Mouse (Mus musculus) limb, embryonic 10.5 days (tissue): Measurements from ENCODE around the gene Apoh. TPM values are rescaled to one million over a fixed set of nuclear protein-coding genes. Genes with fewer than 3 reads are reported as not detected.
A peak's percentile ranks its signal among the peaks of the same experiment; 100 is the strongest.

Experiments
- DNase-seq: peaks from one replicate; pipeline ENCODE4 v3.0.0-alpha.2; 2017; ENCODE audit warnings: low spot score
- H3K27ac ChIP-seq: fragments of 300-500 bp; sonication (generic); 2 replicates; pipeline ENCODE4 v1.5.1; 2016; ENCODE audit warnings: mild to moderate bottlenecking
- H3K27me3 ChIP-seq: fragments of 300-500 bp; sonication (generic); 2 replicates; pipeline ENCODE4 v1.6.1; 2016; ENCODE audit warnings: low read depth, mild to moderate bottlenecking; ENCODE audit not compliant: poor library complexity, severe bottlenecking
- H3K36me3 ChIP-seq: fragments of 300-500 bp; sonication (generic); 2 replicates; pipeline ENCODE4 v1.6.1; 2016; ENCODE audit warnings: mild to moderate bottlenecking, moderate library complexity
- H3K4me1 ChIP-seq: fragments of 300-500 bp; sonication (generic); 2 replicates; pipeline ENCODE4 v1.6.1; 2016
- H3K4me3 ChIP-seq: fragments of 300-500 bp; sonication (generic); 2 replicates; pipeline ENCODE4 v1.5.1; 2016; ENCODE audit warnings: mild to moderate bottlenecking, moderate library complexity
- H3K9me3 ChIP-seq: fragments of 300-500 bp; sonication (generic); replicated peaks from 2 replicates; pipeline ENCODE4 v1.6.1; 2016; ENCODE audit warnings: mild to moderate bottlenecking
- whole genome bisulfite sequencing: fragments of 180-500 bp; shearing (Covaris S2); methylation state at CpG from one replicate; pipeline ENCODE4 v1.1.7; 2016; 5-methylcytosine and 5-hydroxymethylcytosine counted together
- polyA plus RNA-seq: library from polyadenylated mRNA; unstranded; fragments of >200 nt; fragmentation: Nextera tagmentation; extraction: Ambion mirVana; gene quantifications from 2 replicates; pipeline ENCODE4 v1.2.1, GENCODE M21; 2016

Apoh gene
- polyA plus RNA-seq, 1 experiment from 2014 or later, result not detected

DNA sequence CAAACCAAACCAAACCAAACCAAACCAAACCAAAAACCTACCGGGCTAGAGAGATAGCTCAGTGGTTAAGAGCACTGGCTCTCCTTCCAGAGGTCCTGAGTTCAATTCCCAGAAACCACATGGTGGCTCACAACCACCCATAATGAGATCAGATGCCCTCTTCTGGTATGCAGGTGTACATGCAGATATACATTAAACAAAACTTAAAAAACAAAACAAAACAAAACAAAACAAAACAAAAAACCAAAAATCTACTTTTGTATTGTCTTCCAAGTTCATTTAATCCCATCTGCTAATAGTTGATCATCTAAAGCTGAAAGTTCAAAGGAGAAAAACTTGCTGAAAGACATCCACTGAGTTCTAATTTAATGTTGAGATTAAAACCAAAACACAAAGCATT is 73.2 kb downstream of the Apoh start:
- H3K36me3 ChIP-seq, result no peaks in the 10 kb centered on the region
- H3K27me3 ChIP-seq, result no peaks in the 10 kb centered on the region
- no peak overlapping the region for H3K27ac ChIP-seq
- no peak for DNase-seq
- no peak overlapping the region for H3K4me3 ChIP-seq
- peaks cover 12% of the 10 kb centered on the region for H3K4me1 ChIP-seq
- H3K9me3 ChIP-seq, result no peaks in the 10 kb centered on the region
- WGBS, result 89% methylated on average over 1 of the region's 1 CpGs

DNA sequence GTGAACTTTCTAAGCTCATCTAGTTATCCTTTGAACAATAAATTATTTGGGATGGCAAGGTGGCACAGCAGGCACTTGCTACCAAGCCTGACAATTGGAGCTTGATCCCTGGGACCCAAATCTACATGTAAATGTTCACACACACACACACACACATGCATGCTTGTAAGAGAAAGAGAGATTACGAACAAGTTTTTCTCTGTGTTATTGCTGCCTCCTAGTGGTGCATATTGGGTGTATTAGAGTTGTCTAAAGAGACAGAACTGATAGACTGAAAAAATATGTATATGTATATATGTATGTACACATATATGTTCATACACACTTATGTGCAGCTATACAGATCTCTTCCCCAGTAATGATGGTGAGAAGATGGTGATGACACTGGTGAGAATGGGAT is 75.4 kb downstream of the Apoh start:
- DNase-seq, result no peak
- 63% methylated on average over 1 of the region's 1 CpGs for WGBS

DNA sequence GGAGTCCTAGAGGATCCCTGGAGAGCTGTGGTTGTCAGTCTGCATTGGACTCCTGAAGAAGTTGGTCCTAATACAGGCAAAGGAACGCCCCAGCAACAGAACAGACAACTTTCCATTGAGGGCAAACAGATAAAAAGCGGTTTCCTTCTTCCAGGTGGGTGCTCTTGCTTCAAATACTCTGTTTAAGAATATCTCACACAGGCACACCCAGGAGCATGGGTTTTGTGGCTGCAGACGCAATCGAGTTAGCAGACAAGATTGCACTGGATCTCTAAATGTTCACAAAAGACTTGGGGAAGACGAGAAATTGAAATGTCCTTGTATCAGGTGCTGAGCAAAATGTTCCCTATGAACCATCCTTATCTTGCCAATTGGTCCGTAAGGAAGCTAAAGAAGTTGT is 76.1 kb downstream of the Apoh start:
- no peak overlapping the region for H3K4me3 ChIP-seq
- 91% methylated on average over 6 of the region's 6 CpGs for WGBS
- DNase-seq, result no peak
- no peaks in the 10 kb centered on the region for H3K36me3 ChIP-seq
- no peaks in the 10 kb centered on the region for H3K9me3 ChIP-seq
- peaks cover 10% of the 10 kb centered on the region; the same call in 1 of the 2 replicates for H3K27me3 ChIP-seq
- peaks cover 23% of the 10 kb centered on the region for H3K4me1 ChIP-seq
- H3K27ac ChIP-seq, result 0 out of 2 replicates have a peak overlapping the region, but pooled peaks have one; percentile 21

More for the DNA sequence above, 75.4 kb downstream of the Apoh start:
- H3K36me3 ChIP-seq, result no peaks in the 10 kb centered on the region
- peaks cover 9% of the 10 kb centered on the region; the same call in 1 of the 2 replicates for H3K27me3 ChIP-seq
- no peaks in the 10 kb centered on the region for H3K9me3 ChIP-seq
- no peak overlapping the region for H3K27ac ChIP-seq
- peaks cover 16% of the 10 kb centered on the region for H3K4me1 ChIP-seq
- H3K4me3 ChIP-seq, result no peak overlapping the region

DNA sequence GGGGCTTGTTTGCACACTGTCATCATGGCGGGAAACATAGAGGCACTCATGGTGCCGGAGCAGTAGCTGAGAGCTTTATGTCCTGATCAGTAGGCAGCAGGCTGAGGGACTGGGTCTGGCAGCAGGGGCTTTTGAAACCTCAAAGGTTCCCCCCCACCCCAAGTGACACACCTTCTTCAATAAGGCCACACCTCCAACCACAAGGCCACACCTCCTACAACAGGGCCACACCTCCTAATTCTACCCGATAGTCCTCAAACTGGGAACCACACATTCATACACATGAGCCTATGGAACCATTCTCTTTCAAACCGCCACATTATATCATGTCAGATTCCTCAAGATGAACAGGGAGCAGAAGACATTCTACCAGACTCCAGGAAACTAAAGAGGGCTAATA is 77.6 kb downstream of the Apoh start:
- 83% methylated on average over 4 of the region's 4 CpGs for WGBS
- H3K27me3 ChIP-seq, result peaks cover 10% of the 10 kb centered on the region; the same call in 1 of the 2 replicates
- H3K27ac ChIP-seq, result no peak overlapping the region
- H3K4me3 ChIP-seq, result no peak overlapping the region
- peaks cover 32% of the 10 kb centered on the region for H3K4me1 ChIP-seq
- DNase-seq, result no peak
- no peaks in the 10 kb centered on the region for H3K9me3 ChIP-seq
- H3K36me3 ChIP-seq, result no peaks in the 10 kb centered on the region

DNA sequence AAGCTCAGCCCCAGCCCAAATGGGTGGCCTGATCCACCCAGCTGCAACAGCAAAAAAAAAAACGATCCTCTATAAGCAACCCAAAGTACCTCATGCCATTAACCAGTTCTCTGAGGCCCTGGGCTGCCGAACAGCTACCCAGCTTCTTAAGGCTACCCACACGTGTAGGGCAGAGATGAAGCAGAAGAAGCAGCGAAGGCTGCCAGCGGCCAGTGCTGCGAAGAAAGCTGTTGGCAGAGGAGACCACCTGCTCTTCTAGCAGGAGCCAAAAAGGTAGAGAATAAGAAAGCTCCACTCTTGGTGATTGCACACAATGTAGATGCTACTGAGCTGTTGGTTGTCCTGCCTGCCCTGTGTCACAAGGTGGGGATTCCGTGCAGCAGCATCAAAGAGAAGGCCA is 80.1 kb downstream of the Apoh start:
- 60% methylated on average over 7 of the region's 7 CpGs for WGBS

DNA sequence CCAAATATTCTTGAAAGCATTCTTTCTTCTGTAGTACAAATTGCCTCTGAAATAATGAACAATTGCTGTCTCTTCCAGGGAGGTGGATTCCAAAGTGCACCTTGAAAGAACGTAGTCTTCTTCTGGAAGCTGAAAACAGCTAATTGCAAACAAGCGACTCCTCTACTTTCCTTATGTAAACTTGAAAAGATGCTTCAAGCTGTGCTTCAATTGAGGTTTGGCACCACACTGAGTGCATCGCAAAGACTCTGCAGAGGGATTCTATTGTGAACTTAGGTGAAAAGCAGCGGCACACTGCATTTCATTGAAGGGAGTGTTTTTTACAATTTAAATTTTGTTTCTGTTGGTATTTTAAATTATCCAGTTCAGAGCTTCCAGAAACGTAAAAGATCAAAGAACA is 81.0 kb downstream of the Apoh start:
- Histone ChIP-seq H3K36me3 (no peaks in the 10 kb centered on the region), H3K4me3 (peak overlapping the region; percentile 82), H3K4me1 (peaks cover 41% of the 10 kb centered on the region), H3K9me3 (no peaks in the 10 kb centered on the region), H3K27ac (peak overlapping the region; percentile 36; the same call in 1 of the 2 replicates), H3K27me3 (peaks cover 10% of the 10 kb centered on the region; the same call in 1 of the 2 replicates)
- no peak for DNase-seq
- 7% methylated on average over 5 of the region's 5 CpGs for WGBS

More for the DNA sequence above, 80.1 kb downstream of the Apoh start:
- peaks cover 10% of the 10 kb centered on the region; the same call in 1 of the 2 replicates for H3K27me3 ChIP-seq
- no peak overlapping the region for H3K27ac ChIP-seq
- DNase-seq, result no peak
- H3K4me3 ChIP-seq, result no peak overlapping the region
- H3K9me3 ChIP-seq, result no peaks in the 10 kb centered on the region
- no peaks in the 10 kb centered on the region for H3K36me3 ChIP-seq
- H3K4me1 ChIP-seq, result peaks cover 41% of the 10 kb centered on the region

DNA sequence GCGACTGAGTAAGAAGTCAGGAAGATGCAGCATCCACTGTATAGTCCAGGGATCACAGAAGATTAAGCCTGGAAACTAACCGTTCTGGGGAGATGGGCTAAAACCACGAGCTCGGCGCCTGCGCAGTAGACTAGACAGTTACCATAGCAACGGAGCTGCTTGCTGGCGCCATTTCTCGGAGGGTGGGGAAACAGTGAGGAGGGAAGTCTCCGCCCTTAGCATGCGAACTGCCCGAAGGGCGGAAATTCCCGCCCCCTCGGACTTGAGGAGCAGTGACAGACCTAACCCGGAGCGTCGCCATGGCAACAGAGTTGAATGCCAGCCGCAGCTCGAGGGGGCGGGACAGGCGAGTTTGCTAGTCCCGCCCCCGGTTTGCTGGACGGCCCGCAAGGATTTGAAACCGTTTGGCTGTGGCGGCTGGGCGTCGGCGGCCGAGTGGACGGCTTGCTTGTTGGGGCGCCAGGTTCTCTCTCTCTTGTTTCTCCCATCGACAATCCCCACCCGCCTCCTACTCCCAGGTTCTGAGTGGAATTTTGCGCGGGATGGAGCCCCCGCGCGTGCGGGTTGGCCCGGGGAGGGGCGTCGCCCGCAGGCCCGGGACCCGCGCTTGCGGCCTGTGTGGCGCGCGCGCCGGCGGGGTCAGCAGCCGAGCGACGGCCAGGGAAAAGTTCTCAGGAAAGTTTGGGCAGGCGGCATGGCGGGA is 81.9 kb downstream of the Apoh start, which contains the start of gene Cep112:
Cep112 (plus strand) TSS at position 304 of the 703 bp plus-strand sequence.
- WGBS, result under 1% methylated on average over 61 of the region's 61 CpGs
- peak; percentile 98 for DNase-seq
- H3K9me3 ChIP-seq, result no peaks in the 10 kb centered on the region
- H3K36me3 ChIP-seq, result no peaks in the 10 kb centered on the region
- H3K27ac ChIP-seq, result peak within 1 kb of the TSS; percentile 94
- peaks cover 36% of the 10 kb centered on the region for H3K4me1 ChIP-seq
- H3K27me3 ChIP-seq, result peaks cover 10% of the 10 kb centered on the region; the same call in 1 of the 2 replicates
- H3K4me3 ChIP-seq, result peak within 1 kb of the TSS; percentile 82

DNA sequence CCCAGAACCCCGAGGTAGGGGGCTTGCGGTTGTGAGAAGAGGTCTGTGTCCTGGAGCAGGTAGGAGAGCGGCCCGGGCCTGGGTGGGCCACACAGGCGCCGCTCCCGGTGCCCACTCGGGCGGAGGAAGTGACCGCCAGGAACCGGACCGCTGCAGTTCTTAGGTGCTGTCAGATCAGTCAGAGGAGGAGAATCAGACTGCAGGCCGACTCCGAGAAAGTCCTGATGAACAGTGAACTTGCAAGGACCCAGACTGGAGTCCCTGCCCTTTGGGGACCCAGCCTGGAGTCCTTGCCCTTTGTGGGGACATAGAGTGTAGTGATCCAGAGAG is 82.4 kb downstream of the Apoh start:
- no peaks in the 10 kb centered on the region for H3K36me3 ChIP-seq
- peak overlapping the region; percentile 82 for H3K4me3 ChIP-seq
- peaks cover 10% of the 10 kb centered on the region; the same call in 1 of the 2 replicates for H3K27me3 ChIP-seq
- H3K4me1 ChIP-seq, result peaks cover 31% of the 10 kb centered on the region
- peak overlapping the region; percentile 94 for H3K27ac ChIP-seq
- no peaks in the 10 kb centered on the region for H3K9me3 ChIP-seq
- 10% methylated on average over 14 of the region's 14 CpGs for WGBS
- DNase-seq, result no peak

DNA sequence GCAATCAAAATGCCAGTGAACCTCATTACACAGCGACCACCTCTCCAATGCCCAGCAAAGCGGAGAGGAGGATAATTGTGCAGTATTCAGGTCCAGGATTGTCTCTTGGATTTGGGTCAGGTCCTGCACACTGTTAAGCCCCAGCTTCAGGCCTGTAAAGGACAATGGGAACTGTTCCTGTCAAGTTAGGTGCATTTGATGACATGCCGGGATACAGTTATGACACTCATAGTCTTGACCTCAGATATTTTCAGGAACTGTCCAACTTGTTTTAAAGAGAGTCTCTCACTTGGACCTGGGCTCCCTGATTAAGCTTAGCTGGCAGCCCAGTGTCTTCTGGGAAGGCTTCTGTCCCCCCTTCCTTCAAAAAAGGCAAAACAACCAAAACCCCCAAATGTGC is 82.9 kb downstream of the Apoh start:
- Histone ChIP-seq H3K9me3 (no peaks in the 10 kb centered on the region), H3K27me3 (peaks cover 10% of the 10 kb centered on the region; the same call in 1 of the 2 replicates), H3K4me1 (peaks cover 29% of the 10 kb centered on the region), H3K36me3 (no peaks in the 10 kb centered on the region), H3K4me3 (peak overlapping the region; percentile 82), H3K27ac (no peak overlapping the region)
- WGBS, result 89% methylated on average over 3 of the region's 3 CpGs
- no peak for DNase-seq

DNA sequence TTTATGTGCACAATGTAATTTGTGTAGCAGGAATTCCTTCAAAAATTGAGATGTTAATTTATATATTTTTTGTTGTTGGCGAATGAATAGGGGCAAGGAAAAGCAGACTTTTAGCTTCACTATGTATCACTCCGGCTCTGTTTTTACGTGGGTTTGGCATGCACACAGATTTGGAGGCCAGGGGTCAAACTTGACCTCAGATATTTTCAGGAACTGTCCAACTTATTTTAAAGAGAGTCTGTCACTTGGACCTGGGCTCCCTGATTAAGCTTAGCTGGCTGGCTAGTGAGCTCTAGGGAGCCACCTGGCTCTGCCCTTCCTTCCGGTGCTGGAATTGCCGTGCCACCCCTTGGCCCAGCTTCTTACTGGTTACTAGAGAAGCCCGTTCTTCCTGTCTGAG is 84.0 kb downstream of the Apoh start:
- no peak for DNase-seq

DNA sequence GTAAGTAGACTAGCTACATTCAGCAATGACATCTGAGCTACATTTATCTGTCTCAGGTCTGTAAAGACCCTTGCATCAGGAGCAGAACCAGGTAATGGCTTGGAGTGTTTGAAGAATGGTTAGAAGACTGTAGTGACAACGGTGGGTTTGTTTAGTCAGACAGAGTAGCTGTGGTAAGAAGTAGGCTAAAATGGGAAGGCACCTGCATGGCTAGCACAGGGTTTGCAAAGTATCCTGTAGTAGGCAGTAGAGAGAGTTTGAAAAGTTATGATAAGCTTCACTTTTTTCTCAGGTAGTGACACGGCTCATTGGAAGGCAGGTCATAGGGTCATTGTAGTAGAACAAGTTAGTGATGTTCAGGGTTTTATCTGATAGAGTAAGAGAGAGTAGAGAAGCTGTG is 85.9 kb downstream of the Apoh start:
- Histone ChIP-seq H3K36me3 (no peaks in the 10 kb centered on the region), H3K27ac (no peak overlapping the region), H3K4me1 (peaks cover 20% of the 10 kb centered on the region), H3K4me3 (no peak overlapping the region), H3K27me3 (no peaks in the 10 kb centered on the region), H3K9me3 (no peaks in the 10 kb centered on the region)
- WGBS, result 88% methylated on average over 2 of the region's 2 CpGs
- DNase-seq, result no peak

More for the DNA sequence above, 84.0 kb downstream of the Apoh start:
- 73% methylated on average over 6 of the region's 6 CpGs for whole genome bisulfite sequencing
- no peak overlapping the region for H3K27ac ChIP-seq
- no peaks in the 10 kb centered on the region for H3K9me3 ChIP-seq
- H3K4me3 ChIP-seq, result no peak overlapping the region
- no peaks in the 10 kb centered on the region for H3K36me3 ChIP-seq
- H3K27me3 ChIP-seq, result peaks cover 10% of the 10 kb centered on the region; the same call in 1 of the 2 replicates
- peaks cover 29% of the 10 kb centered on the region for H3K4me1 ChIP-seq

DNA sequence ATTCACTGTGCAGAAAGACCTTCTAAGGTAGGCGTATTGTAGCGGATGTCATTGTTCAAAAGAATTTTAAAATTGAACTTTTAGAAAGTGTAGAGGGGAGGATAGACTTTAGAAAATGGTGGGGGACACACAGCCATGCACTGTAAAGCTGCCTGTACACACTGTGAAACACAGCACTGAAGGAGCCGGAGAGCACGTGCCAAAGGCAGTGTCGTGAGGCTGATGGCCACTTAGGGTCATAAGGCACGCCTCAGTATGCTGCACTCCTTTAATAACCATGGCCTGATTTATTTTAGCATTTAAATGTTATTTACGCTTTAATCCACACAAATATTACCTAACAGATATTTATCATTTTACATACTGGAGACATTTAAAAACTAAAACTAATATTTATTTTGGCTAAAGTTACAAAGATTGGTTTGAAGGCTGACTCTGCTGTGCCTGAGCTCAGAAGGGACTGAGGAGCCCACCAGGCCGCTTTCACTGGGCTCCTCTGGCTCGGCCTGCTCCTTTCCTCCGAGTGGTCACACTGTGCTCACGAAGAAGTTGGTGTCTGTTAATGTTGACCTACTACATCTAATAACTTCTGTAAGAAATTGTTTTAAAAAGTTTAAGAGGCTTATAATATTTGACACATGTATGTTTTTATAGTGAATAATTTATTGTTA is 100.9 kb downstream of the Apoh start:
- H3K27me3 ChIP-seq, result no peaks in the 10 kb centered on the region
- peaks cover 7% of the 10 kb centered on the region for H3K36me3 ChIP-seq
- H3K27ac ChIP-seq, result no peak overlapping the region
- H3K4me1 ChIP-seq, result 0 out of 2 replicates have a peak, but pooled peaks cover 4% of the 10 kb centered on the region
- H3K4me3 ChIP-seq, result no peak overlapping the region
- 81% methylated on average over 11 of the region's 11 CpGs for WGBS
- no peak for DNase-seq
- H3K9me3 ChIP-seq, result no peaks in the 10 kb centered on the region

DNA sequence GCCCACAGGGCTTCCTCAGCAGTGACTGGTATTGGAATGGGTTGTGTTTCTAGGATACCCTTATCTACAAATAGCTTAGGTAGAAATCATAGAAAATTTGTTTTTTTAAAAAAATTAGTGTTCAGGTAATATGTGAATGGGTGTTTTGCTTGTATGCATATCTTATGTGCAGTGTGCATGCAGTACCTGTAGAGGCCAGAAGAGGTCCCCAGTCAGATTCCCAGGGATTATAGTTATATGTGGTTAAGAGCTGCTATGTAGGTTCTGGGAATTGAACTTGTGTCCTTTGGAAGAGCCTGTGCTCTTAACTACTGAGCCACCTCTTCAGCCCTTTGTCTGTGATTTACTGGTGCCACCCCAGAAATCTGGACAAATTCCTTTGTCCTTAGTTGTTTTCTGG is 104.0 kb downstream of the Apoh start:
- Histone ChIP-seq H3K4me3 (no peak overlapping the region), H3K9me3 (no peaks in the 10 kb centered on the region), H3K27ac (no peak overlapping the region), H3K36me3 (peaks cover 11% of the 10 kb centered on the region), H3K4me1 (0 out of 2 replicates have a peak, but pooled peaks cover 4% of the 10 kb centered on the region), H3K27me3 (no peaks in the 10 kb centered on the region)
- DNase-seq, result no peak
